Mouse (Mus musculus): ENCODE measurements around the gene Cnpy1. TPM values are rescaled to one million over a fixed set of nuclear protein-coding genes. Genes with fewer than 3 reads are reported as not detected.

The Cnpy1 gene
- total RNA-seq, 2 experiments from 2014 or later = 0.31 to 0.83 TPM

GRCm38 (mm10) chr5:28192099-28192454 is 53.5 kb downstream of the Cnpy1 start:
- no peak for DNase-seq (ENCODE audit: low spot score in 2 of 2)

GRCm38 (mm10) chr5:28191201-28192098 is 54.2 kb downstream of the Cnpy1 start:
- no peak for DNase-seq (ENCODE audit: low spot score in 2 of 2)

GRCm38 (mm10) chr5:28179237-28179790 is 66.3 kb downstream of the Cnpy1 start:
- DNase-seq (ENCODE audit: low spot score in 2 of 2) = no peak

GRCm38 (mm10) chr5:28178322-28178721 is 67.3 kb downstream of the Cnpy1 start:
- no peak for DNase-seq (ENCODE audit: low spot score in 2 of 2)

GRCm38 (mm10) chr5:28176585-28176984 is 69.0 kb downstream of the Cnpy1 start:
- DNase-seq (ENCODE audit: low spot score in 2 of 2) = no peak

GRCm38 (mm10) chr5:28176023-28176422 is 69.6 kb downstream of the Cnpy1 start:
- DNase-seq (ENCODE audit: low spot score in 2 of 2) = no peak

- no peak for DNase-seq (ENCODE audit: low spot score in 2 of 2)
These were observed 70.1 kb downstream of the Cnpy1 start for GRCm38 (mm10) chr5:28175570-28175919.

- DNase-seq (ENCODE audit: low spot score in 2 of 2) = no peak
These were observed 70.6 kb downstream of the Cnpy1 start for GRCm38 (mm10) chr5:28174876-28175569.

GRCm38 (mm10) chr5:28174086-28174485 is 71.5 kb downstream of the Cnpy1 start:
- no peak for DNase-seq (ENCODE audit: low spot score in 2 of 2)

GRCm38 (mm10) chr5:28173674-28174073 is 71.9 kb downstream of the Cnpy1 start:
- no peak for DNase-seq (ENCODE audit: low spot score in 2 of 2)

GRCm38 (mm10) chr5:28172921-28173670 is 72.5 kb downstream of the Cnpy1 start:
- no peak for DNase-seq (ENCODE audit: low spot score in 2 of 2)

- DNase-seq (ENCODE audit: low spot score in 2 of 2) = no peak
These were observed 73.2 kb downstream of the Cnpy1 start for GRCm38 (mm10) chr5:28172261-28172920.

- DNase-seq (ENCODE audit: low spot score in 2 of 2) = no peak
These were observed 73.9 kb downstream of the Cnpy1 start for GRCm38 (mm10) chr5:28171667-28172066.

- DNase-seq (ENCODE audit: low spot score in 2 of 2) = no peak
These were observed 74.7 kb downstream of the Cnpy1 start for GRCm38 (mm10) chr5:28170892-28171291.

- no peak for DNase-seq (ENCODE audit: low spot score in 2 of 2)
These were observed 75.5 kb downstream of the Cnpy1 start for GRCm38 (mm10) chr5:28170081-28170480.

GRCm38 (mm10) chr5:28169166-28169801 is 76.3 kb downstream of the Cnpy1 start:
- DNase-seq (ENCODE audit: low spot score in 2 of 2) = no peak

GRCm38 (mm10) chr5:28168253-28169165 is 77.1 kb downstream of the Cnpy1 start:
- DNase-seq (ENCODE audit: low spot score in 2 of 2) = no peak

GRCm38 (mm10) chr5:28167611-28168252 is 77.9 kb downstream of the Cnpy1 start:
- DNase-seq (ENCODE audit: low spot score in 2 of 2) = peak in 1 of 2 experiments; percentile 29

Measured in layer of hippocampus, postnatal 14 days (tissue).